Mouse (Mus musculus): ENCODE data around the gene Akr1b10. TPM values are rescaled to one million over a fixed set of nuclear protein-coding genes. Genes with fewer than 3 reads are reported as not detected.
A peak's percentile ranks its signal among the peaks of the same experiment; 100 is the strongest.
"Not testable (repeated sequence)": the region's sequence is repeated elsewhere in the genome, so short reads cannot be mapped to it uniquely, and the experiment has no call there.

Gene Akr1b10
- polyA plus RNA-seq, 1 experiment from 2014 or later, result 70.9 TPM

DNA sequence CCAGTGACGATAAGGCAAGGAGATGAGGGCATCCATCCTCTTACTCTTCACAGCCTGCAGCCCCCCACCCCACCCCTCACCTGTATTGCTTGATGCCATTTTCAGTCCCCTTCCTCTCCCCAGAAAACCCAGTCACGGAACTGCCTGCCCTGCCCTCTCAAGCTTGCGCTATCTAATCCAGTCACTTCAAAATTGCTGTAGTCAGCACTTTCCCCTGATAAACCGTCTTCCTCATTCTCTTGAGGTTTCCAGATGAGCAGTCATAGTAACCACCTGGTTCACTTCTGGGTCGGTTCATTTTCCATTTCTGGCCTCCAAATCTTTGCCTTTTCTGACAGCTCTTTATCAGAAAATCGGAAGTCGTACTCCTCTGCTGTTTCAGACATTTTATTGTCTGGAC is 10.2 kb upstream of the Akr1b10 start:
- Histone ChIP-seq H3K9ac (ENCODE audit: low read length) (no peak overlapping the region), H3K36me3 (ENCODE audit: control insufficient read depth, insufficient read depth, low read length) (no peaks in the 10 kb centered on the region), H3K9me3 (ENCODE audit: control insufficient read depth, low read length) (no peaks in the 10 kb centered on the region), H3K4me1 (ENCODE audit: control insufficient read depth in 2 of 2, insufficient read depth in 2 of 2, low read length in 2 of 2) (no peaks in the 10 kb centered on the region; a peak in 1 of 4 replicates), H3K27ac (replicated peaks in 1 of 2; ENCODE audit: control insufficient read depth in 1 of 2, insufficient read depth in 1 of 2, low read depth in 2 of 2, low read length in 2 of 2) (no peak overlapping the region), H3K4me3 (ENCODE audit: control insufficient read depth in 1 of 2, insufficient read depth in 1 of 2, low read depth in 1 of 2, low read length in 2 of 2) (no peak overlapping the region), H3K4me2 (ENCODE audit: low read length) (no peak overlapping the region), H3K27me3 (ENCODE audit: control insufficient read depth, insufficient read depth, low read length) (no peaks in the 10 kb centered on the region)
- no peak for ATAC-seq (ENCODE audit: insufficient number of reproducible peaks, insufficient read depth, low FRiP score, low read depth)
- 59% methylated on average over 7 of the region's 7 CpGs for WGBS

GRCm38 (mm10) chr6:34375888-34376287 is 8.1 kb upstream of the Akr1b10 start:
- H3K36me3 ChIP-seq (ENCODE audit: control insufficient read depth, insufficient read depth, low read length); H3K4me1 ChIP-seq (ENCODE audit: control insufficient read depth in 2 of 2, insufficient read depth in 2 of 2, low read length in 2 of 2); H3K27me3 ChIP-seq (ENCODE audit: control insufficient read depth, insufficient read depth, low read length); H3K27ac ChIP-seq (replicated peaks in 1 of 2; ENCODE audit: control insufficient read depth in 1 of 2, insufficient read depth in 1 of 2, low read depth in 2 of 2, low read length in 2 of 2); H3K9ac ChIP-seq (ENCODE audit: low read length); H3K4me3 ChIP-seq (ENCODE audit: control insufficient read depth in 1 of 2, insufficient read depth in 1 of 2, low read depth in 1 of 2, low read length in 2 of 2); H3K9me3 ChIP-seq (ENCODE audit: control insufficient read depth, low read length); ATAC-seq (ENCODE audit: insufficient number of reproducible peaks, insufficient read depth, low FRiP score, low read depth); H3K4me2 ChIP-seq (ENCODE audit: low read length): not testable (repeated sequence)
- WGBS, result 84% methylated on average over 5 of the region's 5 CpGs

- H3K9ac ChIP-seq (ENCODE audit: low read length), result peak overlapping the region; percentile 79
- 45% methylated on average over 8 of the region's 8 CpGs for WGBS
- H3K9me3 ChIP-seq (ENCODE audit: control insufficient read depth, low read length), result no peaks in the 10 kb centered on the region
- H3K27me3 ChIP-seq (ENCODE audit: control insufficient read depth, insufficient read depth, low read length), result no peaks in the 10 kb centered on the region
- H3K27ac ChIP-seq (replicated peaks in 1 of 2; ENCODE audit: control insufficient read depth in 1 of 2, insufficient read depth in 1 of 2, low read depth in 2 of 2, low read length in 2 of 2), result no peak overlapping the region
- H3K4me1 ChIP-seq (ENCODE audit: control insufficient read depth in 2 of 2, insufficient read depth in 2 of 2, low read length in 2 of 2), result no peaks in the 10 kb centered on the region; a peak in 1 of 4 replicates
- peak overlapping the region; percentile 92 for H3K4me2 ChIP-seq (ENCODE audit: low read length)
- 0 out of 4 replicates have a peak overlapping the region, but pooled peaks of 1 of the 2 experiments have one; percentile 60 for H3K4me3 ChIP-seq (ENCODE audit: control insufficient read depth in 1 of 2, insufficient read depth in 1 of 2, low read depth in 1 of 2, low read length in 2 of 2)
- peaks cover 10% of the 10 kb centered on the region for H3K36me3 ChIP-seq (ENCODE audit: control insufficient read depth, insufficient read depth, low read length)
- no peak for ATAC-seq (ENCODE audit: insufficient number of reproducible peaks, insufficient read depth, low FRiP score, low read depth)
Measured at GRCm38 (mm10) chr6:34383401-34383800, 617 bp upstream of the Akr1b10 start.

DNA sequence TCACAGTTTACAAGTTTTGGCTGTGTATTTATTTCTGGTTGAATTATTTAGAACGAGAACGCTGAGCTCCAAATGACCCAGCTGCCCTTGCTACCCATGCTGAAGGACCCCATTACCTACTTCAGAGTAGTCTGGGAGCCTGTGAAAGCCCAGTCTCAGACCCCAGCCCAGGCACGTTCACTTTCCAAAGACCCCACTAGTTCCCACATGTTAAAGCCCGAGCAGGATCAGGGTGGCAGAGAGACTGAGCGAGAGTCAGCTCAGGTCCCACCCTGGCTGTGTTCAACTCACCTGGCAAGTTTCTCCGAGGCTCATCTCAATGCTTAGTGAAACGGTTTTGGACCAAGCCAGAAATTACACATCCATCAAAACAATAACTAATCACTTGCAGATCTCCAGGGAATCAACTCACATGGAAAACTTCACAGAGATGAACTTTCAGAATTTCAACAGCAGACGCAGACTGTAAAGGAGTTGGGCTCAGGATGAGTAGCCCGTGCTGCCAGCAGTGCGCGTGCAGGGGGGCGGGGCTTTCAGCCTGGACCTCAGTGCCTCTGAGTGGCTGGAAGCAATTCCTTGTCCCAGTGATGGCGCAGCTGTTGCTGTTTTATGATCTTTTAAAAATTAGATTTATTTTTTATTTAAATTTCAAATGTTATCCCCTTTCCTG is 818 bp downstream of the Akr1b10 start:
- no peaks in the 10 kb centered on the region; a peak in 1 of 4 replicates for H3K4me1 ChIP-seq (ENCODE audit: control insufficient read depth in 2 of 2, insufficient read depth in 2 of 2, low read length in 2 of 2)
- no peaks in the 10 kb centered on the region for H3K27me3 ChIP-seq (ENCODE audit: control insufficient read depth, insufficient read depth, low read length)
- H3K36me3 ChIP-seq (ENCODE audit: control insufficient read depth, insufficient read depth, low read length), result peaks cover 24% of the 10 kb centered on the region
- H3K27ac ChIP-seq (replicated peaks in 1 of 2; ENCODE audit: control insufficient read depth in 1 of 2, insufficient read depth in 1 of 2, low read depth in 2 of 2, low read length in 2 of 2), result peak overlapping the region; percentile 77 to 90
- WGBS, result 3% methylated on average over 13 of the region's 13 CpGs
- peak overlapping the region; percentile 60 to 66 for H3K4me3 ChIP-seq (ENCODE audit: control insufficient read depth in 1 of 2, insufficient read depth in 1 of 2, low read depth in 1 of 2, low read length in 2 of 2)
- no peaks in the 10 kb centered on the region for H3K9me3 ChIP-seq (ENCODE audit: control insufficient read depth, low read length)
- ATAC-seq (ENCODE audit: insufficient number of reproducible peaks, insufficient read depth, low FRiP score, low read depth), result 0 out of 2 replicates have a peak, but pooled peaks have one; percentile 66
- H3K4me2 ChIP-seq (ENCODE audit: low read length), result peak overlapping the region; percentile 92
- H3K9ac ChIP-seq (ENCODE audit: low read length), result peak overlapping the region; percentile 79

- Histone ChIP-seq H3K4me2 (ENCODE audit: low read length) (no peak overlapping the region), H3K9ac (ENCODE audit: low read length) (no peak overlapping the region), H3K4me3 (ENCODE audit: control insufficient read depth in 1 of 2, insufficient read depth in 1 of 2, low read depth in 1 of 2, low read length in 2 of 2) (no peak overlapping the region), H3K27me3 (ENCODE audit: control insufficient read depth, insufficient read depth, low read length) (no peaks in the 10 kb centered on the region), H3K9me3 (ENCODE audit: control insufficient read depth, low read length) (no peaks in the 10 kb centered on the region), H3K4me1 (ENCODE audit: control insufficient read depth in 2 of 2, insufficient read depth in 2 of 2, low read length in 2 of 2) (no peaks in the 10 kb centered on the region; a peak in 1 of 4 replicates), H3K27ac (replicated peaks in 1 of 2; ENCODE audit: control insufficient read depth in 1 of 2, insufficient read depth in 1 of 2, low read depth in 2 of 2, low read length in 2 of 2) (no peak overlapping the region), H3K36me3 (ENCODE audit: control insufficient read depth, insufficient read depth, low read length) (peaks cover 61% of the 10 kb centered on the region)
- no peak for ATAC-seq (ENCODE audit: insufficient number of reproducible peaks, insufficient read depth, low FRiP score, low read depth)
- 63% methylated on average over 4 of the region's 4 CpGs for whole genome bisulfite sequencing
Measured at GRCm38 (mm10) chr6:34388420-34389156, 4.6 kb downstream of the Akr1b10 start.

DNA sequence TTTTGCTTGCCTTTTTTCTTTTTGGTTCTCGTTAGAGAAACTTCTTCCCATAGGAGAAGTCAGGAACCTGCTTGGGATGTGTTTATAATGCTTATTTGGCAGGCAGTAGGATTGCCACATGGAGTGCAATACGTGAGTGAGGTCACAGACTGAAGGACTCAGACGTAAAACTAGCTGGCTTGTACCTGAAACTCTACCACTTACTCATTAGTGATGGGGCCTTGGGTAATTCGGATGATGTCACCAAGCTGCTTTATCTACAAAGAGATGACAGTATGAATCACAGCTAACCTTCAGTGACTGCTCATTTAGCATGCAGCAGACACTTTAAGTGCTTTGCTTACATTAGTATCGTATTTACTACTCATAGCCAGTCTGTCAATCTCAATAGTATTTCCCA is 11.9 kb downstream of the Akr1b10 start:
- Histone ChIP-seq H3K4me2 (ENCODE audit: low read length) (no peak overlapping the region), H3K27me3 (ENCODE audit: control insufficient read depth, insufficient read depth, low read length) (no peaks in the 10 kb centered on the region), H3K9ac (ENCODE audit: low read length) (no peak overlapping the region), H3K4me3 (ENCODE audit: control insufficient read depth in 1 of 2, insufficient read depth in 1 of 2, low read depth in 1 of 2, low read length in 2 of 2) (no peak overlapping the region), H3K27ac (replicated peaks in 1 of 2; ENCODE audit: control insufficient read depth in 1 of 2, insufficient read depth in 1 of 2, low read depth in 2 of 2, low read length in 2 of 2) (no peak overlapping the region), H3K4me1 (ENCODE audit: control insufficient read depth in 2 of 2, insufficient read depth in 2 of 2, low read length in 2 of 2) (no peaks in the 10 kb centered on the region), H3K36me3 (ENCODE audit: control insufficient read depth, insufficient read depth, low read length) (peaks cover 72% of the 10 kb centered on the region), H3K9me3 (ENCODE audit: control insufficient read depth, low read length) (no peaks in the 10 kb centered on the region)
- no peak for ATAC-seq (ENCODE audit: insufficient number of reproducible peaks, insufficient read depth, low FRiP score, low read depth)
- 76% methylated on average over 5 of the region's 5 CpGs for WGBS

DNA sequence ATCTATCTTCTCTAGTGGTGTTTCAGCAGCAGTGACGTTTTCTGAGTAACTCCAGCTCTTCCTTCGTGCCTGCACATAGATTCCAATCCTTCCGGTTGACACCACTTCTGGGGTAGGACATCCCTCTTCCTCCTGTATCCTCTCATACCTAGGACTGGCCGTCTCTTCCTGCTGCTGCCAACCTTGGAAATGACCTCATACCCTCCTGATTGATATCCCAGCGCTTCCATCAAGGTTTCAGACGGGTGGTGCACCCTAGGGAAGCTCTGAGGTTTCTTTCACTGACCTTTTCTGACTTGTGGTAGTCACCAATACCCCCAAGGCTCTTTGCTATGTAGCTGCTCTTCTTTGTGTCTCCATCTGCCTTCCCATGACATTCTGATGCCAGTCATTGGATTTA is 14.4 kb downstream of the Akr1b10 start:
- H3K36me3 ChIP-seq (ENCODE audit: control insufficient read depth, insufficient read depth, low read length), result peaks cover 46% of the 10 kb centered on the region
- 77% methylated on average over 6 of the region's 6 CpGs for WGBS
- ATAC-seq (ENCODE audit: insufficient number of reproducible peaks, insufficient read depth, low FRiP score, low read depth), result no peak

More for the DNA sequence above, 14.4 kb downstream of the Akr1b10 start:
- Histone ChIP-seq H3K4me3 (ENCODE audit: control insufficient read depth in 1 of 2, insufficient read depth in 1 of 2, low read depth in 1 of 2, low read length in 2 of 2) (no peak overlapping the region), H3K9me3 (ENCODE audit: control insufficient read depth, low read length) (no peaks in the 10 kb centered on the region), H3K4me2 (ENCODE audit: low read length) (no peak overlapping the region), H3K4me1 (ENCODE audit: control insufficient read depth in 2 of 2, insufficient read depth in 2 of 2, low read length in 2 of 2) (no peaks in the 10 kb centered on the region), H3K27me3 (ENCODE audit: control insufficient read depth, insufficient read depth, low read length) (no peaks in the 10 kb centered on the region), H3K27ac (replicated peaks in 1 of 2; ENCODE audit: control insufficient read depth in 1 of 2, insufficient read depth in 1 of 2, low read depth in 2 of 2, low read length in 2 of 2) (no peak overlapping the region), H3K9ac (ENCODE audit: low read length) (no peak overlapping the region)
